Mouse (Mus musculus): ENCODE results near the gene Csnk2a1.

Csnk2a1 gene

GRCm38 (mm10) chr2:152326654-152327053 lies 100.0 kb downstream of the Csnk2a1 start:
- DNase-seq = no peak

- no peak for DNase-seq
These were observed 101.3 kb downstream of the Csnk2a1 start for GRCm38 (mm10) chr2:152327980-152328379.

- DNase-seq = no peak
These were observed 104.3 kb downstream of the Csnk2a1 start for GRCm38 (mm10) chr2:152330858-152331423.

Data from kidney, postnatal 4 days (tissue).